Mouse (Mus musculus) hematopoietic stem cell, adult 5-6 weeks (primary cell): ENCODE results near the gene Tulp3. TPM values are rescaled to one million over a fixed set of nuclear protein-coding genes. Genes with fewer than 3 reads are reported as not detected.

Experiments
- ATAC-seq, 2 experiments: fragments of 125-278 bp in 1 of 2; replicated peaks in 1 of 2; 2 replicates each; pipeline ENCODE4 v1.8.0; 2016 to 2017; ENCODE audit warnings: inconsistent platforms in 2 of 2, mild to moderate bottlenecking in 2 of 2, moderate number of reproducible peaks in 2 of 2, low read depth in 1 of 2, moderate TSS enrichment in 1 of 2; ENCODE audit not compliant: low FRiP score in 2 of 2, poor library complexity in 2 of 2, severe bottlenecking in 2 of 2, insufficient read depth in 1 of 2, low TSS enrichment in 1 of 2
- total RNA-seq: library from RNA; stranded (forward); fragments of 172-1452, 232-1000 nt; gene quantifications from 2 replicates; pipeline ENCODE4 v1.2.3, GENCODE M21; 2017

The Tulp3 gene
- total RNA-seq, 1 experiment from 2014 or later: 1.5 TPM

- ATAC-seq: no peak
Observed at GRCm38 (mm10) chr6:128277132-128278085, 78.2 kb downstream of the Tulp3 start.

- ATAC-seq: no peak
Observed at GRCm38 (mm10) chr6:128276349-128276748, 79.3 kb downstream of the Tulp3 start.

GRCm38 (mm10) chr6:128275506-128276064 lies 80.1 kb downstream of the Tulp3 start:
- no peak for ATAC-seq

- no peak for ATAC-seq
Observed at GRCm38 (mm10) chr6:128273507-128273906, 82.1 kb downstream of the Tulp3 start.

GRCm38 (mm10) chr6:128272754-128273153 lies 82.9 kb downstream of the Tulp3 start:
- no peak for ATAC-seq

Other genes with a start within 250 kb of the Tulp3 start
- 2.5 and 14.3 TPM in 2 replicates for gene Tspan9, start 212.3 kb downstream of the Tulp3 start, total RNA-seq
- not detected in 2 replicates for gene Tead4, start 55.0 kb downstream of the Tulp3 start, total RNA-seq
- 49.2 and 50.2 TPM in 2 replicates for gene Rhno1, start 7.1 kb upstream of the Tulp3 start, total RNA-seq
- gene Foxm1, start 7.1 kb upstream of the Tulp3 start, total RNA-seq: 11.6 and 15.2 TPM in 2 replicates
- gene Tex52, start 19.6 kb upstream of the Tulp3 start, total RNA-seq: not detected in 2 replicates
- gene Gm44596, start 19.7 kb upstream of the Tulp3 start, total RNA-seq: not detected in 2 replicates
- gene Nrip2, start 43.4 kb upstream of the Tulp3 start, total RNA-seq: not detected in 2 replicates
- 32.2 and 51.9 TPM in 2 replicates for gene Itfg2, start 69.1 kb upstream of the Tulp3 start, total RNA-seq
- gene Fkbp4, start 82.8 kb upstream of the Tulp3 start, total RNA-seq: 211 and 308 TPM in 2 replicates
- not detected in 2 replicates for gene Pzp, start 170.9 kb upstream of the Tulp3 start, total RNA-seq
- not detected in 2 replicates for gene A2ml1, start 225.8 kb upstream of the Tulp3 start, total RNA-seq